Comparison of ENCODE assay signal across 8 mouse cellular contexts in genomic region chr3:63296411-63296810, GRCm38 (mm10). TPM values are rescaled to one million over a fixed set of nuclear protein-coding genes. Genes with fewer than 3 reads are reported as not detected.
DNase-seq lines count a peak whose midpoint lies in the region; ATAC-seq lines count a peak whose summit lies in the region.

No protein-coding gene starts in this region.

- H3K27me3 ChIP-seq in lung, embryonic 16.5 days (ENCODE audit: control insufficient read depth, insufficient read depth, low read depth, low read length) = no peaks in the 10 kb centered on the region; the same call in 1 of the 2 replicates
- peaks cover 18% of the 10 kb centered on the region for H3K27me3 ChIP-seq in forebrain, embryonic 12.5 days
- H3K27me3 ChIP-seq in hindbrain, embryonic 14.5 days (ENCODE audit: control insufficient read depth, insufficient read depth, low read length) = peaks cover 25% of the 10 kb centered on the region
- H3K27me3 ChIP-seq in limb, embryonic 11.5 days (ENCODE audit: control insufficient read depth, insufficient read depth, low read length) = no peaks in the 10 kb centered on the region

- no peak for ATAC-seq in lung, embryonic 16.5 days (ENCODE audit: low read depth)
- no peak for ATAC-seq in forebrain, embryonic 12.5 days (ENCODE audit: low FRiP score)
- ATAC-seq in hindbrain, embryonic 14.5 days (ENCODE audit: low FRiP score) = no peak
- 0 out of 2 replicates have a peak, but pooled peaks have one; percentile 31 for ATAC-seq in limb, embryonic 11.5 days (ENCODE audit: insufficient number of reproducible peaks, low FRiP score, low TSS enrichment, low read depth)
- no peak for ATAC-seq in granulocyte monocyte progenitor cell, adult 5-6 weeks (replicated peaks; ENCODE audit: poor library complexity, severe bottlenecking)

- DNase-seq in lung, postnatal 14 days = no peak
- DNase-seq in hindbrain, embryonic 14.5 days (ENCODE audit: low spot score) = peak; percentile 50
- peak; percentile 42 for DNase-seq in limb, embryonic 11.5 days (ENCODE audit: low spot score)
- DNase-seq in retina, embryonic 14.5 days (ENCODE audit: low spot score) = peak; percentile 17
- no peak for DNase-seq in cerebellum, adult 11 months

- no peak overlapping the region for H3K9ac ChIP-seq in lung, embryonic 16.5 days (ENCODE audit: low read length)
- H3K9ac ChIP-seq in forebrain, embryonic 12.5 days = no peak overlapping the region
- 0 out of 2 replicates have a peak overlapping the region, but pooled peaks have one; percentile 70 for H3K9ac ChIP-seq in hindbrain, embryonic 14.5 days
- no peak overlapping the region for H3K9ac ChIP-seq in limb, embryonic 11.5 days (ENCODE audit: low read length)

- no peaks in the 10 kb centered on the region for H3K9me3 ChIP-seq in lung, embryonic 16.5 days (ENCODE audit: control insufficient read depth, low read length)
- no peaks in the 10 kb centered on the region for H3K9me3 ChIP-seq in forebrain, embryonic 12.5 days
- H3K9me3 ChIP-seq in hindbrain, embryonic 14.5 days (ENCODE audit: control insufficient read depth, low read length) = no peaks in the 10 kb centered on the region
- H3K9me3 ChIP-seq in limb, embryonic 11.5 days (ENCODE audit: control insufficient read depth, low read length) = no peaks in the 10 kb centered on the region

- 6% methylated on average over 12 of the region's 12 CpGs for WGBS in lung, embryonic 16.5 days
- WGBS in forebrain, embryonic 12.5 days = 11% methylated on average over 12 of the region's 12 CpGs
- 10% methylated on average over 12 of the region's 12 CpGs for WGBS in hindbrain, embryonic 14.5 days
- WGBS in limb, embryonic 11.5 days = 3% methylated on average over 12 of the region's 12 CpGs

- peak overlapping the region; percentile 54 for H3K4me3 ChIP-seq in lung, embryonic 16.5 days (ENCODE audit: low read length)
- peak overlapping the region; percentile 72 for H3K4me3 ChIP-seq in forebrain, embryonic 12.5 days (replicated peaks)
- H3K4me3 ChIP-seq in hindbrain, embryonic 14.5 days (replicated peaks; ENCODE audit: low read length) = peak overlapping the region; percentile 83
- peak overlapping the region; percentile 72 for H3K4me3 ChIP-seq in limb, embryonic 11.5 days (ENCODE audit: low read depth, low read length)

- H3K4me1 ChIP-seq in lung, embryonic 16.5 days (replicated peaks; ENCODE audit: control insufficient read depth, insufficient read depth, low read length) = 0 out of 2 replicates have a peak, but pooled peaks cover 6% of the 10 kb centered on the region
- peaks cover 6% of the 10 kb centered on the region for H3K4me1 ChIP-seq in forebrain, embryonic 12.5 days
- peaks cover 8% of the 10 kb centered on the region; the same call in 1 of the 2 replicates for H3K4me1 ChIP-seq in hindbrain, embryonic 14.5 days (replicated peaks; ENCODE audit: control insufficient read depth, insufficient read depth, low read length)
- H3K4me1 ChIP-seq in limb, embryonic 11.5 days (ENCODE audit: control insufficient read depth, insufficient read depth, low read length) = no peaks in the 10 kb centered on the region

- H3K27ac ChIP-seq in lung, embryonic 16.5 days (ENCODE audit: low read length) = no peak overlapping the region
- H3K27ac ChIP-seq in forebrain, embryonic 12.5 days = no peak overlapping the region
- H3K27ac ChIP-seq in hindbrain, embryonic 14.5 days = no peak overlapping the region
- H3K27ac ChIP-seq in limb, embryonic 11.5 days (replicated peaks; ENCODE audit: low read depth, low read length) = no peak overlapping the region; the same call in 1 of the 2 replicates

- peak overlapping the region; percentile 94 for H3K4me2 ChIP-seq in lung, embryonic 16.5 days (ENCODE audit: low read depth, low read length)
- peak overlapping the region; percentile 99 for H3K4me2 ChIP-seq in forebrain, embryonic 12.5 days
- peak overlapping the region; percentile 100 for H3K4me2 ChIP-seq in hindbrain, embryonic 14.5 days (replicated peaks)
- peak overlapping the region; percentile 90 for H3K4me2 ChIP-seq in limb, embryonic 11.5 days (ENCODE audit: low read depth, severe bottlenecking)

- H3K36me3 ChIP-seq in lung, embryonic 16.5 days (ENCODE audit: control insufficient read depth, insufficient read depth, low read length) = no peaks in the 10 kb centered on the region
- no peaks in the 10 kb centered on the region for H3K36me3 ChIP-seq in forebrain, embryonic 12.5 days (replicated peaks)
- H3K36me3 ChIP-seq in hindbrain, embryonic 14.5 days (replicated peaks; ENCODE audit: control insufficient read depth, insufficient read depth) = no peaks in the 10 kb centered on the region
- no peaks in the 10 kb centered on the region for H3K36me3 ChIP-seq in limb, embryonic 11.5 days (ENCODE audit: control insufficient read depth, insufficient read depth, low read length)

RNA-seq across cellular contexts. Expression of gene Mme, which starts 55.1 kb away (rescaled TPM):
- polyA plus RNA-seq in lung, embryonic 16.5 days (2015; fragmentation: Nextera tagmentation; extraction: Ambion mirVana) = 7.3 and 8.1 TPM in 2 replicates
- polyA plus RNA-seq in forebrain, embryonic 12.5 days (2016; fragmentation: Nextera tagmentation; extraction: Ambion mirVana) = 9.0 and 9.7 TPM in 2 replicates
- polyA plus RNA-seq in hindbrain, embryonic 14.5 days (2014; fragmentation: Nextera tagmentation; extraction: Ambion mirVana) = 4.0 and 4.3 TPM in 2 replicates
- 18.2 and 18.9 TPM in 2 replicates for polyA plus RNA-seq in limb, embryonic 11.5 days (2014; fragmentation: Nextera tagmentation; extraction: Ambion mirVana)
- not detected in 2 replicates for total RNA-seq in granulocyte monocyte progenitor cell, adult 5-6 weeks (2014; fragmentation: Nextera tagmentation)
- total RNA-seq in granulocyte monocyte progenitor cell, adult 5-6 weeks (2017) = not detected in 2 replicates

Comparison
In these comparisons a context has a peak if more than half of its experiments do, and no peak if none do; other contexts are left out.
1. DNase-seq: peak in hindbrain, embryonic 14.5 days (single experiment), limb, embryonic 11.5 days (single experiment) and retina, embryonic 14.5 days (single experiment); none in lung, postnatal 14 days (single experiment) and cerebellum, adult 11 months (single experiment).
2. Peak in every context shown above with its lines, with median percentiles within 50 percentile points of each other: H3K4me2 ChIP-seq and H3K4me3 ChIP-seq.